Mouse (Mus musculus): ENCODE measurements at regions not wholly inside any gene's neighbourhood (a gene's known extent, or its start where the extent isn't known, plus 50 kb on each side); places are given as distances from the start of the nearest gene placed in this dataset.

- DNase-seq (ENCODE audit: extremely low read depth, low read depth, low spot score): peak; percentile 37
- H3K79me2 ChIP-seq (ENCODE audit: control insufficient read depth, insufficient read depth, low read length): no peaks in the 10 kb centered on the region
- H3K4me3 ChIP-seq (ENCODE audit: insufficient read depth, low read depth, low read length): no peak overlapping the region
- no peaks in the 10 kb centered on the region for H3K36me3 ChIP-seq (ENCODE audit: control insufficient read depth, insufficient read depth, low read length)
- H3K27me3 ChIP-seq (ENCODE audit: control insufficient read depth, insufficient read depth, low read length): no peaks in the 10 kb centered on the region
- no peak overlapping the region for H3K9ac ChIP-seq (ENCODE audit: low read depth, low read length)
- 32% methylated on average over 3 of the region's 3 CpGs for WGBS
- no peak for TF ChIP-seq POLR2A (IDR thresholded peaks at IDR 0.05; ENCODE audit: extremely low read depth, insufficient read depth, low read length)
- TF ChIP-seq CTCF (IDR thresholded peaks at IDR 0.05; ENCODE audit: low read depth, low read length): peak; percentile 21; the same call in 1 of the 2 replicates
- no peak overlapping the region for H3K27ac ChIP-seq (replicated peaks; ENCODE audit: insufficient read depth, low read depth, low read length)
- no peaks in the 10 kb centered on the region for H3K4me1 ChIP-seq (ENCODE audit: control insufficient read depth, insufficient read depth, low read length)
These were observed 325.5 kb upstream of the 9130204L05Rik start for GRCm38 (mm10) chr3:91416137-91416536.

All from liver, adult 2 months (tissue).